Mouse (Mus musculus) brain, embryonic 18.5 days (tissue): ENCODE results near the gene Sh3bp1.

Source experiments
- DNase-seq: peaks from one replicate; pipeline ENCODE4 v3.0.0-alpha.2; 2012; ENCODE audit warnings: low read depth, low spot score

Sh3bp1 gene

GRCm38 (mm10) chr15:78947657-78948056, 48.1 kb downstream of the Sh3bp1 start, which contains the start of gene Triobp:
Gene Triobp, plus strand, starts transcription at chr15:78947724.
- DNase-seq, result peak; percentile 90

- no peak for DNase-seq
These were observed 48.7 kb downstream of the Sh3bp1 start for GRCm38 (mm10) chr15:78948152-78948725.

GRCm38 (mm10) chr15:78948883-78949282, 49.3 kb downstream of the Sh3bp1 start:
- DNase-seq, result no peak

GRCm38 (mm10) chr15:78955663-78956062, 56.1 kb downstream of the Sh3bp1 start:
- DNase-seq, result no peak

GRCm38 (mm10) chr15:78956351-78956750, 56.8 kb downstream of the Sh3bp1 start:
- no peak for DNase-seq

- no peak for DNase-seq
These were observed 57.5 kb downstream of the Sh3bp1 start for GRCm38 (mm10) chr15:78957021-78957420.

GRCm38 (mm10) chr15:78959537-78959936, 60.0 kb downstream of the Sh3bp1 start:
- no peak for DNase-seq

GRCm38 (mm10) chr15:78960088-78960487, 60.5 kb downstream of the Sh3bp1 start:
- DNase-seq, result no peak
